Mouse (Mus musculus) layer of hippocampus, postnatal 36 days (tissue): ENCODE measurements at regions not wholly inside any gene's neighbourhood (a gene's known extent, or its start where the extent isn't known, plus 50 kb on each side); places are given as distances from the start of the nearest gene placed in this dataset.

Experiments
- DNase-seq, 2 experiments: peaks; one replicate each; pipeline ENCODE4 v3.0.0; 2022
- microRNA-seq, 2 experiments: library from miRNA; unstranded; fragments of <30 nt; microRNA quantifications; one replicate each; pipeline ENCODE4 v1.2.0; 2021

GRCm38 (mm10) chr3:140233144-140233543, 979.0 kb downstream of the Pdha2 start:
- DNase-seq: no peak

- DNase-seq: no peak
Measured at GRCm38 (mm10) chr3:140233809-140234208, 978.3 kb downstream of the Pdha2 start.

GRCm38 (mm10) chr3:140239276-140239675, 972.9 kb downstream of the Pdha2 start:
- no peak for DNase-seq

Small RNAs in the stretch of these regions (microRNA-seq; reads per million reads assigned to microRNA genes)
- gene Mir7j: 23.7 to 24.8 reads per million in 2 experiments
